Mouse (Mus musculus) brain, embryonic 14.5 days (tissue): ENCODE results near the gene Nrd1. TPM values are rescaled to one million over a fixed set of nuclear protein-coding genes. Genes with fewer than 3 reads are reported as not detected.

Experiments used
- DNase-seq: peaks from one replicate; pipeline ENCODE4 v3.0.0-alpha.2; 2011; ENCODE audit warnings: low read depth
- CTCF ChIP-seq: fragments of 200-500 bp; IDR thresholded peaks from 2 replicates; pipeline ENCODE4 v1.5.1; 2012; ENCODE audit warnings: inconsistent platforms, mild to moderate bottlenecking, moderate library complexity, borderline replicate concordance; ENCODE audit not compliant: insufficient read depth, insufficient read length; ENCODE audit errors: extremely low read depth
- POLR2A ChIP-seq: fragments of 200-500 bp; IDR thresholded peaks from 2 replicates; pipeline ENCODE4 v1.6.1; 2012; ENCODE audit warnings: mild to moderate bottlenecking, inconsistent platforms, borderline replicate concordance; ENCODE audit not compliant: poor library complexity, insufficient read depth, insufficient read length, severe bottlenecking; ENCODE audit errors: extremely low read depth
- polyA plus RNA-seq: library from polyadenylated mRNA; depleted of rRNA; stranded (reverse); fragments of >200 nt; gene quantifications from 2 replicates; pipeline ENCODE4 v1.2.3, GENCODE M21; 2012; rRNA removed

The Nrd1 gene
- polyA plus RNA-seq, 1 experiment: 130 TPM

- no peak for DNase-seq
- TF ChIP-seq POLR2A (no peak), CTCF (no peak)
Observed at GRCm38 (mm10) chr4:109103145-109103883, 102.9 kb downstream of the Nrd1 start.

- no peak for TF ChIP-seq CTCF
- TF ChIP-seq POLR2A: no peak
Observed at GRCm38 (mm10) chr4:109105254-109105653, 104.8 kb downstream of the Nrd1 start.

GRCm38 (mm10) chr4:109106034-109106433, 105.6 kb downstream of the Nrd1 start:
- DNase-seq: peak; percentile 51
- no peak for TF ChIP-seq POLR2A
- TF ChIP-seq CTCF: no peak

More at GRCm38 (mm10) chr4:109105254-109105653, 104.8 kb downstream of the Nrd1 start:
- DNase-seq: no peak

GRCm38 (mm10) chr4:109106594-109106993, 106.1 kb downstream of the Nrd1 start:
- TF ChIP-seq CTCF (no peak), POLR2A (no peak)
- DNase-seq: no peak

GRCm38 (mm10) chr4:109109012-109109411, 108.6 kb downstream of the Nrd1 start:
- no peak for TF ChIP-seq CTCF
- TF ChIP-seq POLR2A: no peak
- DNase-seq: no peak

GRCm38 (mm10) chr4:109109686-109110085, 109.2 kb downstream of the Nrd1 start:
- TF ChIP-seq CTCF (no peak), POLR2A (no peak)
- no peak for DNase-seq

- DNase-seq: no peak
- TF ChIP-seq CTCF: no peak
- no peak for TF ChIP-seq POLR2A
Observed at GRCm38 (mm10) chr4:109110978-109111377, 110.5 kb downstream of the Nrd1 start.

Other genes with a start within 250 kb of the Nrd1 start
- gene Zfyve9, start 219.9 kb upstream of the Nrd1 start, polyA plus RNA-seq: 7.3 and 15.2 TPM in 2 replicates
- gene Btf3l4, start 167.0 kb upstream of the Nrd1 start, polyA plus RNA-seq: 113 and 134 TPM in 2 replicates
- 54.3 and 57.1 TPM in 2 replicates for gene Txndc12, start 166.1 kb upstream of the Nrd1 start, polyA plus RNA-seq
- 27.5 and 35.4 TPM in 2 replicates for gene Kti12, start 152.9 kb upstream of the Nrd1 start, polyA plus RNA-seq
- 0.10 and 0.26 TPM in 2 replicates for gene A730015C16Rik, start 152.0 kb upstream of the Nrd1 start, polyA plus RNA-seq
- gene Rab3b, start 121.6 kb upstream of the Nrd1 start, polyA plus RNA-seq: 58.2 and 69.6 TPM in 2 replicates
- gene Osbpl9, start 201.6 kb downstream of the Nrd1 start, polyA plus RNA-seq: 79.1 and 85.6 TPM in 2 replicates
- gene Calr4, start 233.8 kb downstream of the Nrd1 start, polyA plus RNA-seq: 0.40 and 0.89 TPM in 2 replicates